Mouse (Mus musculus) testis, adult 2 months (tissue): ENCODE measurements around the gene Stat1.

Source experiments
- CTCF ChIP-seq: fragments of 200-500 bp; IDR thresholded peaks from 2 replicates; pipeline ENCODE4 v1.5.1; 2012; ENCODE audit warnings: low read depth, mild to moderate bottlenecking, inconsistent platforms, low read length, moderate library complexity; ENCODE audit not compliant: control insufficient read depth, insufficient read depth, insufficient replicate concordance
- POLR2A ChIP-seq: fragments of 200-500 bp; IDR thresholded peaks from 2 replicates; pipeline ENCODE4 v1.6.1; 2012; ENCODE audit warnings: low read depth, mild to moderate bottlenecking, inconsistent platforms, low read length, moderate library complexity; ENCODE audit not compliant: control insufficient read depth

DNA sequence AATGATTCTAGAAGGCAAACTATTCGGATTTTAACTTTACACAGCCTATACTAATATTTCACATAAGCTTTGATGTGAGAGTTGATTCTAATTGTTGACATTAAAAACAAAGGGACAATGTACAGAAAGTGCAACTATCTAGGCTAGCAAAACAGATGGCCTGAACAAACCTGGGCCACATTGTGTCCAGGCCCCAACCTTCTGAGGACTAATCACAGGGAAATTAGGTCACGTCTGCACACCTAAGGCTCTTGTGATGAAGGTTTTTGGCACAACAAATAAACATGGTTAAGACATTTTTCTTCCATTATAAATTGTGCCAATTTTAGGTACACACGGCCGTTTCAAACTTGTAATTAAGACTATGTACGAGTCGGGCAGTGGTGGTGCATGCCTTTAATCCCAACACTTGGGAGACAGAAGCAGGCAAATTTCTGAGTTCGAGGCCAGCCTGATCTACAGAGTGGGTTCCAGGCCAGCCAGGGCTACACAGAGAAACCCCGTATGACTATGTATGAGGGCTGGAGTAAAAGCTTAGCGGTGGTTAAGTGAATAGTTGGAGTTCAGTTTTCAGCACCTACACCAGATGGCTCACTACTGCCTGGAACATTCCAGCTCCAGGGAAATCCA is 60.8 kb downstream of the Stat1 start:
- TF ChIP-seq POLR2A, result no peak
- no peak for TF ChIP-seq CTCF
